11 mouse cellular contexts compared by ENCODE assay signal in genomic region chr6:53698128-53698749, GRCm38 (mm10).
DNase-seq lines count a peak whose midpoint lies in the region; ATAC-seq lines count a peak whose summit lies in the region.
"Had no signal": no experiment of that assay in that cellular context is flagged by ENCODE, and none has a peak within 500 bp of the region (broad histone marks: within the 10 kb centered on the region; RNA-seq: fewer than 3 reads in every experiment).

No protein-coding gene starts in this region.

- WGBS in forebrain, embryonic 12.5 days, result 2% methylated on average over 15 of the region's 15 CpGs
- WGBS in midbrain, embryonic 12.5 days, result 4% methylated on average over 15 of the region's 15 CpGs

- ATAC-seq in forebrain, embryonic 12.5 days (ENCODE audit: low FRiP score), result peak; percentile 93
- peak; percentile 93 for ATAC-seq in midbrain, embryonic 12.5 days (ENCODE audit: low FRiP score, low read depth)

- H3K9ac ChIP-seq in forebrain, embryonic 12.5 days, result no peak overlapping the region
- no peak overlapping the region; the same call in 1 of the 2 replicates for H3K9ac ChIP-seq in midbrain, embryonic 12.5 days (replicated peaks)

- peak; percentile 65 for DNase-seq in heart, adult 11 months
- no peak for DNase-seq in heart, adult 9 months (ENCODE audit: low spot score in 2 of 2)
- peak; percentile 70 for DNase-seq in ES-CJ7 (ENCODE audit: low read depth, low spot score)
- no peak for DNase-seq in layer of hippocampus, adult 9-11 months
- DNase-seq in spleen, postnatal 10 days (ENCODE audit: low spot score in 2 of 2), result no peak
- DNase-seq in spleen, adult 12 weeks (ENCODE audit: low spot score), result no peak
- DNase-seq: kidney, adult 9 months; lung, adult 2 months; spleen, adult 18-20 months had no signal

- peak overlapping the region; percentile 19 for H3K4me3 ChIP-seq in forebrain, embryonic 12.5 days (replicated peaks)
- H3K4me3 ChIP-seq in midbrain, embryonic 12.5 days, result peak overlapping the region; percentile 29

- H3K27me3 ChIP-seq in forebrain, embryonic 12.5 days, result no peaks in the 10 kb centered on the region
- H3K27me3 ChIP-seq in midbrain, embryonic 12.5 days, result no peaks in the 10 kb centered on the region

- peaks cover 29% of the 10 kb centered on the region for H3K4me1 ChIP-seq in forebrain, embryonic 12.5 days
- peaks cover 23% of the 10 kb centered on the region for H3K4me1 ChIP-seq in midbrain, embryonic 12.5 days

- H3K27ac ChIP-seq in forebrain, embryonic 12.5 days, result no peak overlapping the region
- no peak overlapping the region for H3K27ac ChIP-seq in midbrain, embryonic 12.5 days (replicated peaks)

- no peaks in the 10 kb centered on the region for H3K36me3 ChIP-seq in forebrain, embryonic 12.5 days (replicated peaks)
- no peaks in the 10 kb centered on the region for H3K36me3 ChIP-seq in midbrain, embryonic 12.5 days

- H3K9me3 ChIP-seq in forebrain, embryonic 12.5 days, result no peaks in the 10 kb centered on the region
- no peaks in the 10 kb centered on the region for H3K9me3 ChIP-seq in midbrain, embryonic 12.5 days

- peak overlapping the region; percentile 42 for H3K4me2 ChIP-seq in forebrain, embryonic 12.5 days
- peak overlapping the region; percentile 47 for H3K4me2 ChIP-seq in midbrain, embryonic 12.5 days (replicated peaks)

Comparison
In these comparisons a context has a peak if more than half of its experiments do, and no peak if none do; other contexts are left out.
1. DNase-seq: peak in heart, adult 11 months (single experiment) and ES-CJ7 (single experiment); none in heart, adult 9 months (0 of 2), layer of hippocampus, adult 9-11 months (single experiment), spleen, postnatal 10 days (0 of 2) and spleen, adult 12 weeks (single experiment).